Mouse (Mus musculus): ENCODE measurements around the gene Zpld1. TPM values are rescaled to one million over a fixed set of nuclear protein-coding genes. Genes with fewer than 3 reads are reported as not detected.

The Zpld1 gene
- polyA plus RNA-seq, 1 experiment, result not detected

DNA sequence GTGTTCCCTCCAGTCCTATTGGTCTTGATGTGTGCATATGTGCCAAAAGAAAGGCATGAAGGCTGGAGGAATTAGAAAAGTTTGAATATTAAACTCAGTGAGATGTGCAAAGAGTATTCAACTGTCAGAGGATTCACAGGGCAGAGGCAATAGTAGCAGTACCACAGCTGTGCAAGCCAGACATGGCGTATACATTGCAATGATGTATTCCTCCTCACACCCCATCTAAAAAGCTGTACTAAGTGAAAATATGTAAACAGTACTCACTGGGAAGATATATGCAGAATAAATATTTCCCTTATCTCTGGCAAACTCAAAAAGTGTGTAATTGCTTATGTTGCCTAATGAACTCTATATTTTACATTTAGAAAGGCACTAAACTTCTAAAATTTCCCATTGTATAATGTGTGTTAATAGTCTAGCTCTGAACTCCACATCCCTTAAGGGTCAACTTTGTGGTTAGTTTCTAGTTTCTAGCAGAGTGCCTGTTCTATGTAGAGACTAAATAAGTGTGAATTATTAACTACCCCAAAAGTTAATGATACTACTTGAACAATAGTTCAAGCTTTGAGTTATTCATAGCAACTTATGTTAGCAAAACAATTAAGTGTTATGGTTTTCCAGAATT is 68.7 kb downstream of the Zpld1 start:
- TF ChIP-seq MYOG (IDR thresholded peaks at IDR 0.05; ENCODE audit: control insufficient read depth, extremely low read depth, insufficient read length), result no peak
- TF ChIP-seq USF1 (IDR thresholded peaks at IDR 0.05; ENCODE audit: low read depth), result no peak
- TF ChIP-seq MYOD1 (IDR thresholded peaks at IDR 0.05; ENCODE audit: control insufficient read depth, insufficient read length, low read depth), result no peak
- no peak for TF ChIP-seq MAX (IDR thresholded peaks at IDR 0.05)
- no peak for TF ChIP-seq CTCF (IDR thresholded peaks at IDR 0.05; ENCODE audit: control insufficient read depth, insufficient read depth, insufficient read length)
- TF ChIP-seq CEBPB (IDR thresholded peaks at IDR 0.05; ENCODE audit: low read depth), result no peak
- no peak for TF ChIP-seq FOSL1 (IDR thresholded peaks at IDR 0.05; ENCODE audit: insufficient read depth, low read length, poor library complexity, severe bottlenecking)
- Histone ChIP-seq H3K36me3 (ENCODE audit: control insufficient read depth, insufficient read depth) (no peaks in the 10 kb centered on the region), H3K27me3 (ENCODE audit: control insufficient read depth, insufficient read depth, insufficient read length) (no peaks in the 10 kb centered on the region), H3K79me2 (ENCODE audit: control insufficient read depth, insufficient read depth) (no peaks in the 10 kb centered on the region), H3K4me3 (ENCODE audit: insufficient read depth, poor library complexity, severe bottlenecking) (no peak overlapping the region), H3ac (ENCODE audit: control insufficient read depth, insufficient read length, low read depth) (no peak overlapping the region), H3K79me3 (ENCODE audit: low read depth) (no peaks in the 10 kb centered on the region)

DNA sequence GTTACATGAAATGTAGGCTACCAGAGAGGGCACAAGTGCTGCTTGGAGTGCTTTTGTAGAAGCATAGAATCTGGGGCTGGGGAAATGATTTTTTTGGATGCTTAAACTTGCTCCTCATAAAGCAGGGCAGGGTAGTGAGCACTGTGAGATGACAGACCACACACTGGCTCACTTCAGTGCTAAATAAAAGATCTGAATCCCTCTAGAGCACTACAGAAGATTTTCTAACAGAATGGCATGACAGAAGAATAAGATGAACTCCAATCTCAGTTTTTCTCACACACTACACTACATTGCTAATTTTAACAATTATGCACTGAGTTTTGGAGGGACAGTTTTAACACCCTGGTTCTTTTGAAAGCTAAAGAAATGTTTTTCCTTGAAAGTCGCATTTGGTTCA is 93.8 kb downstream of the Zpld1 start:
- Histone ChIP-seq H3ac (ENCODE audit: control insufficient read depth, insufficient read length, low read depth) (no peak overlapping the region), H3K79me3 (ENCODE audit: low read depth) (no peaks in the 10 kb centered on the region), H3K4me3 (ENCODE audit: insufficient read depth, poor library complexity, severe bottlenecking) (no peak overlapping the region), H3K79me2 (ENCODE audit: control insufficient read depth, insufficient read depth) (no peaks in the 10 kb centered on the region), H3K36me3 (ENCODE audit: control insufficient read depth, insufficient read depth) (no peaks in the 10 kb centered on the region), H3K27me3 (ENCODE audit: control insufficient read depth, insufficient read depth, insufficient read length) (no peaks in the 10 kb centered on the region)
- no peak for TF ChIP-seq USF1 (IDR thresholded peaks at IDR 0.05; ENCODE audit: low read depth)
- TF ChIP-seq MAX (IDR thresholded peaks at IDR 0.05), result no peak
- no peak for TF ChIP-seq FOSL1 (IDR thresholded peaks at IDR 0.05; ENCODE audit: insufficient read depth, low read length, poor library complexity, severe bottlenecking)
- TF ChIP-seq MYOD1 (IDR thresholded peaks at IDR 0.05; ENCODE audit: control insufficient read depth, insufficient read length, low read depth), result no peak
- no peak for TF ChIP-seq CTCF (IDR thresholded peaks at IDR 0.05; ENCODE audit: control insufficient read depth, insufficient read depth, insufficient read length)
- TF ChIP-seq CEBPB (IDR thresholded peaks at IDR 0.05; ENCODE audit: low read depth), result no peak
- no peak for TF ChIP-seq MYOG (IDR thresholded peaks at IDR 0.05; ENCODE audit: control insufficient read depth, extremely low read depth, insufficient read length)

DNA sequence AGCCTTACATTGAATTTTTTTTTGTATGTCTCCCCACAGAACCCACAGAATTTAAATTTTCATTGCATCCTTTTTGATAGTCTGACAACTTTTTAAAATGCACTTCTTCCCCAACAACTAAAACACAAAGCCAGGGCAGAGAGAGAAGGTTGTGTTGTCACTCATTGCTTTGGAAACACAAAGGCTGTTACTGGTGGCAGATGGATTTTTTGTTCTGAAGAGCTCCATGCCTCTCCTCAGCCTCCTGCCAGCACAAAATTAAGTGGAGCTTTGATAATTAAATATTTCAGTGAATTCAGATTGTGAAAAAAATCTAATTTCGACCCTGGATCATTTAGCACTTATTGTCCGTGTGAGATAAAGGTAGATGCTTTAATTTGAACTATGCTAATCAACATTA is 107.4 kb downstream of the Zpld1 start:
- Histone ChIP-seq H3K79me2 (ENCODE audit: control insufficient read depth, insufficient read depth) (no peaks in the 10 kb centered on the region), H3K4me3 (ENCODE audit: insufficient read depth, poor library complexity, severe bottlenecking) (no peak overlapping the region), H3K79me3 (ENCODE audit: low read depth) (no peaks in the 10 kb centered on the region), H3K27me3 (ENCODE audit: control insufficient read depth, insufficient read depth, insufficient read length) (no peaks in the 10 kb centered on the region), H3ac (ENCODE audit: control insufficient read depth, insufficient read length, low read depth) (no peak overlapping the region), H3K36me3 (ENCODE audit: control insufficient read depth, insufficient read depth) (no peaks in the 10 kb centered on the region)
- TF ChIP-seq CEBPB (IDR thresholded peaks at IDR 0.05; ENCODE audit: low read depth), result no peak
- no peak for TF ChIP-seq CTCF (IDR thresholded peaks at IDR 0.05; ENCODE audit: control insufficient read depth, insufficient read depth, insufficient read length)
- no peak for TF ChIP-seq MYOG (IDR thresholded peaks at IDR 0.05; ENCODE audit: control insufficient read depth, extremely low read depth, insufficient read length)
- no peak for TF ChIP-seq MAX (IDR thresholded peaks at IDR 0.05)
- TF ChIP-seq MYOD1 (IDR thresholded peaks at IDR 0.05; ENCODE audit: control insufficient read depth, insufficient read length, low read depth), result no peak

DNA sequence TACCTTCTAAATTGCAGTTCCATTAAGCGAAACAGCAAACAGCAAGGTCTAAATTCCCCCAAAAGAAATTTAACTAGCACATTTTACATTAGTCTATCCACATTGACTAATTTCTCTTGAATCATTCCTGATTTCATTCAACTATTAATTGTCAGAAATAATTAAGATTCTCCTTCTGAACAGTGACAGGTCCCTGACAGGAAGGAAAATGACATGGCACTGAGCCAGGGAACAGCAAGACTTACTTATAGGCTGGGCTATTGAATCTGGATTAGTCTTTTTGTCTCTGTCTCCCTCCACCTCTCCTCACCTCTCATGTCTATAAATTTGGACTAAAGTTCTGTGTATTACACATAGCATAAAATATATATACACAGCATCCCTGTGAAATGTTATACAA is 112.4 kb downstream of the Zpld1 start:
- Histone ChIP-seq H3K36me3 (ENCODE audit: control insufficient read depth, insufficient read depth) (no peaks in the 10 kb centered on the region), H3ac (ENCODE audit: control insufficient read depth, insufficient read length, low read depth) (no peak overlapping the region), H3K79me2 (ENCODE audit: control insufficient read depth, insufficient read depth) (no peaks in the 10 kb centered on the region), H3K4me3 (ENCODE audit: insufficient read depth, poor library complexity, severe bottlenecking) (no peak overlapping the region), H3K27me3 (ENCODE audit: control insufficient read depth, insufficient read depth, insufficient read length) (no peaks in the 10 kb centered on the region), H3K79me3 (ENCODE audit: low read depth) (no peaks in the 10 kb centered on the region)
- TF ChIP-seq MYOD1 (IDR thresholded peaks at IDR 0.05; ENCODE audit: control insufficient read depth, insufficient read length, low read depth) (no peak), USF1 (IDR thresholded peaks at IDR 0.05; ENCODE audit: low read depth) (no peak), CTCF (IDR thresholded peaks at IDR 0.05; ENCODE audit: control insufficient read depth, insufficient read depth, insufficient read length) (no peak), MAX (IDR thresholded peaks at IDR 0.05) (no peak), CEBPB (IDR thresholded peaks at IDR 0.05; ENCODE audit: low read depth) (no peak), MYOG (IDR thresholded peaks at IDR 0.05; ENCODE audit: control insufficient read depth, extremely low read depth, insufficient read length) (no peak), FOSL1 (IDR thresholded peaks at IDR 0.05; ENCODE audit: insufficient read depth, low read length, poor library complexity, severe bottlenecking) (no peak)
